In genomic region chr12:15698829-15699228, GRCm38 (mm10) we compare ENCODE assay signal across 11 mouse cellular contexts.
DNase-seq lines count a peak whose midpoint lies in the region; ATAC-seq lines count a peak whose summit lies in the region.
"Had no signal": no experiment of that assay in that cellular context is flagged by ENCODE, and none has a peak within 500 bp of the region (broad histone marks: within the 10 kb centered on the region; RNA-seq: fewer than 3 reads in every experiment).

No protein-coding gene starts in this region.

- no peak overlapping the region for H3K4me2 ChIP-seq in lung, embryonic 15.5 days
- H3K4me2 ChIP-seq in embryonic facial prominence, embryonic 14.5 days (ENCODE audit: low read depth, low read length), result no peak overlapping the region
- no peak overlapping the region for H3K4me2 ChIP-seq in forebrain, embryonic 13.5 days
- H3K4me2 ChIP-seq: limb, embryonic 12.5 days had no signal

- H3K9me3 ChIP-seq in lung, embryonic 15.5 days, result no peaks in the 10 kb centered on the region
- H3K9me3 ChIP-seq in embryonic facial prominence, embryonic 14.5 days (ENCODE audit: control insufficient read depth, low read length), result no peaks in the 10 kb centered on the region
- H3K9me3 ChIP-seq in forebrain, embryonic 13.5 days (replicated peaks), result no peaks in the 10 kb centered on the region
- H3K9me3 ChIP-seq: limb, embryonic 12.5 days had no signal

- no peaks in the 10 kb centered on the region for H3K36me3 ChIP-seq in lung, embryonic 15.5 days
- H3K36me3 ChIP-seq in embryonic facial prominence, embryonic 14.5 days (ENCODE audit: control insufficient read depth, insufficient read depth, low read length), result no peaks in the 10 kb centered on the region
- no peaks in the 10 kb centered on the region for H3K36me3 ChIP-seq in forebrain, embryonic 13.5 days (ENCODE audit: poor library complexity, severe bottlenecking)
- H3K36me3 ChIP-seq: limb, embryonic 12.5 days had no signal

- peak; percentile 39; the same call in 1 of the 2 replicates for ATAC-seq in lung, embryonic 15.5 days (ENCODE audit: borderline replicate concordance, extremely low read depth, low FRiP score, low TSS enrichment)
- peak; percentile 71 for ATAC-seq in embryonic facial prominence, embryonic 14.5 days (ENCODE audit: low read depth)
- no peak for ATAC-seq in forebrain, embryonic 13.5 days
- ATAC-seq: forebrain, embryonic 16.5 days; midbrain, embryonic 16.5 days had no signal

- H3K27me3 ChIP-seq in lung, embryonic 15.5 days, result no peaks in the 10 kb centered on the region
- no peaks in the 10 kb centered on the region for H3K27me3 ChIP-seq in embryonic facial prominence, embryonic 14.5 days (replicated peaks; ENCODE audit: control insufficient read depth, insufficient read depth, low read length)
- no peaks in the 10 kb centered on the region for H3K27me3 ChIP-seq in forebrain, embryonic 13.5 days
- H3K27me3 ChIP-seq: limb, embryonic 12.5 days had no signal

- no peak overlapping the region for H3K9ac ChIP-seq in lung, embryonic 15.5 days
- H3K9ac ChIP-seq in embryonic facial prominence, embryonic 14.5 days (ENCODE audit: low read depth, low read length), result no peak overlapping the region
- no peak overlapping the region for H3K9ac ChIP-seq in forebrain, embryonic 13.5 days
- H3K9ac ChIP-seq: limb, embryonic 12.5 days had no signal

- H3K4me3 ChIP-seq in lung, embryonic 15.5 days, result no peak overlapping the region
- no peak overlapping the region for H3K4me3 ChIP-seq in embryonic facial prominence, embryonic 14.5 days (ENCODE audit: low read depth, low read length)
- no peak overlapping the region for H3K4me3 ChIP-seq in forebrain, embryonic 13.5 days
- H3K4me3 ChIP-seq: limb, embryonic 12.5 days had no signal

- DNase-seq in lung, postnatal 36 days, result no peak
- peak; percentile 79 for DNase-seq in embryonic facial prominence, embryonic 14.5 days (ENCODE audit: low spot score)
- DNase-seq in heart, postnatal 4 days, result peak; percentile 33
- DNase-seq in testis, postnatal 14 days (ENCODE audit: low spot score), result peak; percentile 9
- DNase-seq in left cerebral cortex, adult 18-20 months (ENCODE audit: low spot score in 2 of 2), result no peak
- DNase-seq: cerebellum, postnatal 36 days had no signal

- H3K27ac ChIP-seq in lung, embryonic 15.5 days, result peak overlapping the region; percentile 41
- 0 out of 2 replicates have a peak overlapping the region, but pooled peaks have one; percentile 25 for H3K27ac ChIP-seq in embryonic facial prominence, embryonic 14.5 days (replicated peaks; ENCODE audit: low read depth, low read length)
- no peak overlapping the region for H3K27ac ChIP-seq in forebrain, embryonic 13.5 days

- 12% methylated on average over 4 of the region's 4 CpGs for WGBS in lung, embryonic 15.5 days
- 20% methylated on average over 4 of the region's 4 CpGs for WGBS in embryonic facial prominence, embryonic 14.5 days
- WGBS in forebrain, embryonic 13.5 days, result 62% methylated on average over 4 of the region's 4 CpGs

- peaks cover 9% of the 10 kb centered on the region; the same call in 1 of the 2 replicates for H3K4me1 ChIP-seq in lung, embryonic 15.5 days
- H3K4me1 ChIP-seq in embryonic facial prominence, embryonic 14.5 days (ENCODE audit: control insufficient read depth, insufficient read depth, low read length), result peaks cover 14% of the 10 kb centered on the region; the same call in 1 of the 2 replicates
- H3K4me1 ChIP-seq in forebrain, embryonic 13.5 days, result no peaks in the 10 kb centered on the region

Comparison
In these comparisons a context has a peak if more than half of its experiments do, and no peak if none do; other contexts are left out.
1. DNase-seq: peak in embryonic facial prominence, embryonic 14.5 days (single experiment), heart, postnatal 4 days (single experiment) and testis, postnatal 14 days (single experiment); none in lung, postnatal 36 days (single experiment) and left cerebral cortex, adult 18-20 months (0 of 2).